Mouse (Mus musculus): Measurements from ENCODE around the gene H2-Eb2. TPM values are rescaled to one million over a fixed set of nuclear protein-coding genes. Genes with fewer than 3 reads are reported as not detected.

The H2-Eb2 gene
- polyA plus RNA-seq, 1 experiment from 2014 or later: not detected

- no peaks in the 10 kb centered on the region for H3K4me1 ChIP-seq (replicated peaks; ENCODE audit: control insufficient read depth, insufficient read depth, low read length)
- no peak for ATAC-seq
These were observed 30.2 kb upstream of the H2-Eb2 start for GRCm38 (mm10) chr17:34295307-34295706.

GRCm38 (mm10) chr17:34295891-34296794 lies 29.3 kb upstream of the H2-Eb2 start:
- Histone ChIP-seq H3K27ac (ENCODE audit: low read depth, low read length) (no peak overlapping the region), H3K9ac (ENCODE audit: low read depth, low read length) (no peak overlapping the region), H3K27me3 (replicated peaks; ENCODE audit: control insufficient read depth, insufficient read depth, low read length) (no peaks in the 10 kb centered on the region), H3K9me3 (ENCODE audit: control insufficient read depth) (no peaks in the 10 kb centered on the region), H3K36me3 (ENCODE audit: control insufficient read depth, insufficient read depth) (no peaks in the 10 kb centered on the region), H3K4me2 (replicated peaks; ENCODE audit: low read depth) (peak overlapping the region; percentile 56), H3K4me1 (replicated peaks; ENCODE audit: control insufficient read depth, insufficient read depth, low read length) (no peaks in the 10 kb centered on the region), H3K4me3 (ENCODE audit: low read depth, low read length) (no peak overlapping the region)
- peak; percentile 42; the same call in 1 of the 2 replicates for ATAC-seq
- WGBS: 25% methylated on average over 23 of the region's 23 CpGs
- no peak for TF ChIP-seq CTCF (IDR thresholded peaks at IDR 0.05; ENCODE audit: low read depth)

More at GRCm38 (mm10) chr17:34295307-34295706, 30.2 kb upstream of the H2-Eb2 start:
- TF ChIP-seq CTCF (IDR thresholded peaks at IDR 0.05; ENCODE audit: low read depth): no peak
- H3K27me3 ChIP-seq (replicated peaks; ENCODE audit: control insufficient read depth, insufficient read depth, low read length): no peaks in the 10 kb centered on the region
- no peaks in the 10 kb centered on the region for H3K36me3 ChIP-seq (ENCODE audit: control insufficient read depth, insufficient read depth)
- H3K4me3 ChIP-seq (ENCODE audit: low read depth, low read length): no peak overlapping the region
- no peak overlapping the region for H3K4me2 ChIP-seq (replicated peaks; ENCODE audit: low read depth)
- no peak overlapping the region for H3K27ac ChIP-seq (ENCODE audit: low read depth, low read length)
- no peaks in the 10 kb centered on the region for H3K9me3 ChIP-seq (ENCODE audit: control insufficient read depth)
- H3K9ac ChIP-seq (ENCODE audit: low read depth, low read length): no peak overlapping the region

- H3K4me3 ChIP-seq (ENCODE audit: low read depth, low read length): no peak overlapping the region
- ATAC-seq: no peak
- whole genome bisulfite sequencing: 83% methylated on average over 3 of the region's 3 CpGs
- no peaks in the 10 kb centered on the region for H3K9me3 ChIP-seq (ENCODE audit: control insufficient read depth)
- H3K36me3 ChIP-seq (ENCODE audit: control insufficient read depth, insufficient read depth): no peaks in the 10 kb centered on the region
- H3K27ac ChIP-seq (ENCODE audit: low read depth, low read length): no peak overlapping the region
- H3K9ac ChIP-seq (ENCODE audit: low read depth, low read length): no peak overlapping the region
- no peaks in the 10 kb centered on the region for H3K27me3 ChIP-seq (replicated peaks; ENCODE audit: control insufficient read depth, insufficient read depth, low read length)
- no peaks in the 10 kb centered on the region for H3K4me1 ChIP-seq (replicated peaks; ENCODE audit: control insufficient read depth, insufficient read depth, low read length)
- no peak overlapping the region for H3K4me2 ChIP-seq (replicated peaks; ENCODE audit: low read depth)
- no peak for TF ChIP-seq CTCF (IDR thresholded peaks at IDR 0.05; ENCODE audit: low read depth)
These were observed 26.1 kb upstream of the H2-Eb2 start for GRCm38 (mm10) chr17:34299356-34299755.

GRCm38 (mm10) chr17:34300071-34300470 lies 25.4 kb upstream of the H2-Eb2 start:
- Histone ChIP-seq H3K27ac (ENCODE audit: low read depth, low read length) (no peak overlapping the region), H3K27me3 (replicated peaks; ENCODE audit: control insufficient read depth, insufficient read depth, low read length) (no peaks in the 10 kb centered on the region), H3K36me3 (ENCODE audit: control insufficient read depth, insufficient read depth) (no peaks in the 10 kb centered on the region), H3K4me2 (replicated peaks; ENCODE audit: low read depth) (no peak overlapping the region), H3K4me1 (replicated peaks; ENCODE audit: control insufficient read depth, insufficient read depth, low read length) (no peaks in the 10 kb centered on the region), H3K4me3 (ENCODE audit: low read depth, low read length) (no peak overlapping the region), H3K9ac (ENCODE audit: low read depth, low read length) (no peak overlapping the region), H3K9me3 (ENCODE audit: control insufficient read depth) (no peaks in the 10 kb centered on the region)
- ATAC-seq: no peak
- 73% methylated on average over 8 of the region's 8 CpGs for WGBS
- TF ChIP-seq CTCF (IDR thresholded peaks at IDR 0.05; ENCODE audit: low read depth): no peak

GRCm38 (mm10) chr17:34300691-34301566 lies 24.5 kb upstream of the H2-Eb2 start:
- TF ChIP-seq CTCF (IDR thresholded peaks at IDR 0.05; ENCODE audit: low read depth): no peak
- H3K27me3 ChIP-seq (replicated peaks; ENCODE audit: control insufficient read depth, insufficient read depth, low read length): no peaks in the 10 kb centered on the region
- WGBS: 46% methylated on average over 23 of the region's 23 CpGs
- peak overlapping the region; percentile 79 for H3K27ac ChIP-seq (ENCODE audit: low read depth, low read length)
- H3K9me3 ChIP-seq (ENCODE audit: control insufficient read depth): no peaks in the 10 kb centered on the region
- H3K4me1 ChIP-seq (replicated peaks; ENCODE audit: control insufficient read depth, insufficient read depth, low read length): no peaks in the 10 kb centered on the region
- H3K36me3 ChIP-seq (ENCODE audit: control insufficient read depth, insufficient read depth): no peaks in the 10 kb centered on the region
- peak overlapping the region; percentile 9; the same call in 1 of the 2 replicates for H3K4me3 ChIP-seq (ENCODE audit: low read depth, low read length)
- peak; percentile 86 for ATAC-seq
- H3K9ac ChIP-seq (ENCODE audit: low read depth, low read length): no peak overlapping the region
- peak overlapping the region; percentile 47 for H3K4me2 ChIP-seq (replicated peaks; ENCODE audit: low read depth)

GRCm38 (mm10) chr17:34301670-34302190 lies 23.7 kb upstream of the H2-Eb2 start:
- H3K9ac ChIP-seq (ENCODE audit: low read depth, low read length): no peak overlapping the region
- H3K4me3 ChIP-seq (ENCODE audit: low read depth, low read length): no peak overlapping the region
- H3K27me3 ChIP-seq (replicated peaks; ENCODE audit: control insufficient read depth, insufficient read depth, low read length): no peaks in the 10 kb centered on the region
- no peaks in the 10 kb centered on the region for H3K4me1 ChIP-seq (replicated peaks; ENCODE audit: control insufficient read depth, insufficient read depth, low read length)
- H3K4me2 ChIP-seq (replicated peaks; ENCODE audit: low read depth): no peak overlapping the region
- WGBS: 87% methylated on average over 4 of the region's 4 CpGs
- TF ChIP-seq CTCF (IDR thresholded peaks at IDR 0.05; ENCODE audit: low read depth): no peak
- no peak for ATAC-seq
- H3K27ac ChIP-seq (ENCODE audit: low read depth, low read length): no peak overlapping the region
- H3K9me3 ChIP-seq (ENCODE audit: control insufficient read depth): no peaks in the 10 kb centered on the region
- H3K36me3 ChIP-seq (ENCODE audit: control insufficient read depth, insufficient read depth): no peaks in the 10 kb centered on the region

All from intestine, postnatal 0 days (tissue).